Mouse (Mus musculus) lung, adult 2 months (tissue): ENCODE data around the gene Galk2. TPM values are rescaled to one million over a fixed set of nuclear protein-coding genes. Genes with fewer than 3 reads are reported as not detected.

Experiments used
- DNase-seq: peaks from one replicate; pipeline ENCODE4 v3.0.0; 2022
- H3K4me1 ChIP-seq: fragments of 200-500 bp; 2 replicates; pipeline ENCODE4 v1.6.1; 2011; ENCODE audit warnings: low read length; ENCODE audit not compliant: control insufficient read depth, insufficient read depth
- H3K4me3 ChIP-seq: fragments of 200-500 bp; replicated peaks from 2 replicates; pipeline ENCODE3; 2011; ENCODE audit warnings: low read depth, mild to moderate bottlenecking, control low read depth, low read length; ENCODE audit errors: extremely low read depth
- CTCF ChIP-seq: fragments of 200-500 bp; IDR thresholded peaks from 2 replicates; pipeline ENCODE4 v1.5.1; 2011; ENCODE audit warnings: mild to moderate bottlenecking, low read length, control low read depth; ENCODE audit not compliant: insufficient read depth
- POLR2A ChIP-seq: fragments of 200-500 bp; IDR thresholded peaks from 2 replicates; pipeline ENCODE4 v1.6.1; 2011; ENCODE audit warnings: low read depth, mild to moderate bottlenecking, control low read depth, low read length, borderline replicate concordance; ENCODE audit errors: extremely low read depth
- WGBS: fragments of 180-500 bp; shearing (Covaris S2); methylation state at CpG from one replicate; pipeline ENCODE4 v1.1.7; 2018; 5-methylcytosine and 5-hydroxymethylcytosine counted together
- polyA plus RNA-seq: library from polyadenylated mRNA; depleted of rRNA; stranded (reverse); fragments of >200 nt; gene quantifications from 2 replicates; pipeline ENCODE4 v1.2.3, GENCODE M21; 2012; rRNA removed

The Galk2 gene
- 9.7 and 15.2 TPM in 2 replicates for polyA plus RNA-seq

GRCm38 (mm10) chr2:125858521-125859280, at the start of gene Galk2, which contains the start of gene Cops2:
Gene Galk2 (plus strand): TSS chr2:125859109.
Gene Cops2 (minus strand): TSS chr2:125859139.
- peak within 1 kb of the TSS; percentile 99 for H3K4me3 ChIP-seq
- TF ChIP-seq CTCF, result no peak
- TF ChIP-seq POLR2A, result peak; percentile 78; the same call in 1 of the 2 replicates
- peak; percentile 90 for DNase-seq
- WGBS, result under 1% methylated on average over 51 of the region's 54 CpGs
- no peaks in the 10 kb centered on the region for H3K4me1 ChIP-seq

DNA sequence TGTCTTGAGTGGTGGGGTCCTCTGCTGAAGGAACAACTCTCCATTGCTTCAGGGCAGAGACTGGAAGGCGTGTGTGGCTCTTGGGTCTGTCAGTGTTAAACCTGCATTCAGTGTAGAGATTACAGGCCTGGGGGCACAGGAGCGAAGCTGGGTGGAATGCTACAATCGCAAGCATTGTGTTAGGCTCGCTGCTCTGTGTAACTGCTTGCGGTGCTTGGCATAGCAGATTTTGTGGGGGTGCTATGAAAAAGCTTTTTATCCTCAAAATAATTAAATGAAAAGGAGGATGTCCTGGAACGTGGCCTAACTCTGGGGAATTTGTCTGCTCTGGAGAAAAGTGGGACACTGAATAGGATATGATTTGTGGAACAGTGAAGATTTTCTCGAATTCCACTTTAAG, 49.4 kb upstream of the Galk2 start:
- no peak for DNase-seq
- 84% methylated on average over 7 of the region's 7 CpGs for WGBS
- Histone ChIP-seq H3K4me3 (no peak overlapping the region), H3K4me1 (no peaks in the 10 kb centered on the region)
- TF ChIP-seq CTCF (no peak), POLR2A (no peak)

DNA sequence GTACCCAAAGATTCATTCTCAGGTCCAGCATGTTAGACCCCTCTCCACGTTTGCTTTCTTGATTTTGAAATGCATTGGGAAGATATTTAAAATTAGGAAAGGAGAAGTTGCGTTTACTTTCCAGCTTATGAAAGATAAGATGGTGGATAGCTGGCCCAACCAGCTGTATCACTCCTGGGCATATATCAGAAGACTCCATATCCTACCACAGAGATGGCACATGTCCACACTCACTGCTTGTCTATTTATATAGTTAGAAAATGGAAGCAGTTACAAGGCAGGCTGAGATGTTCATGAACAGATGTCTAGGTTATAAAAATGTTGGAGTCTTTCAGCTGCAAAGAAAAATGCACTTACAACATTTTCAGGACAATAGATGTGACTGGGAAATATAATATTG, 47.6 kb upstream of the Galk2 start:
- H3K4me1 ChIP-seq, result no peaks in the 10 kb centered on the region
- DNase-seq, result no peak
- TF ChIP-seq CTCF (no peak), POLR2A (no peak)
- no peak overlapping the region for H3K4me3 ChIP-seq
- WGBS, result 65% methylated on average over 2 of the region's 2 CpGs

GRCm38 (mm10) chr2:125813972-125814595, 44.8 kb upstream of the Galk2 start:
- no peak for DNase-seq
- no peak for TF ChIP-seq CTCF
- H3K4me3 ChIP-seq, result no peak overlapping the region
- no peaks in the 10 kb centered on the region for H3K4me1 ChIP-seq
- 54% methylated on average over 9 of the region's 9 CpGs for WGBS

- TF ChIP-seq POLR2A (no peak), CTCF (no peak)
- no peak for DNase-seq
- no peaks in the 10 kb centered on the region for H3K4me1 ChIP-seq
- no peak overlapping the region for H3K4me3 ChIP-seq
- 77% methylated on average over 4 of the region's 4 CpGs for WGBS
These were observed 38.5 kb upstream of the Galk2 start for GRCm38 (mm10) chr2:125820397-125820796.

- DNase-seq, result no peak
- 35% methylated on average over 4 of the region's 4 CpGs for WGBS
- no peaks in the 10 kb centered on the region; the same call in 1 of the 2 replicates for H3K4me1 ChIP-seq
- TF ChIP-seq POLR2A (no peak), CTCF (no peak)
- no peak overlapping the region for H3K4me3 ChIP-seq
These were observed 32.7 kb upstream of the Galk2 start for GRCm38 (mm10) chr2:125826201-125826600.

- no peak overlapping the region for H3K4me3 ChIP-seq
- DNase-seq, result no peak
- WGBS, result 68% methylated on average over 4 of the region's 4 CpGs
- no peaks in the 10 kb centered on the region; the same call in 1 of the 2 replicates for H3K4me1 ChIP-seq
- TF ChIP-seq CTCF (no peak), POLR2A (no peak)
These were observed 31.0 kb upstream of the Galk2 start for GRCm38 (mm10) chr2:125827898-125828297.

- no peak overlapping the region for H3K4me3 ChIP-seq
- WGBS, result 76% methylated on average over 2 of the region's 2 CpGs
- DNase-seq, result no peak
- no peaks in the 10 kb centered on the region; the same call in 1 of the 2 replicates for H3K4me1 ChIP-seq
- TF ChIP-seq CTCF (no peak), POLR2A (no peak)
These were observed 29.0 kb upstream of the Galk2 start for GRCm38 (mm10) chr2:125829924-125830323.

GRCm38 (mm10) chr2:125838091-125838490, 20.8 kb upstream of the Galk2 start:
- TF ChIP-seq CTCF, result no peak
- TF ChIP-seq POLR2A, result no peak
- Histone ChIP-seq H3K4me1 (no peaks in the 10 kb centered on the region), H3K4me3 (no peak overlapping the region)
- no peak for DNase-seq
- 90% methylated on average over 7 of the region's 7 CpGs for WGBS
